Mouse (Mus musculus) gastrocnemius, postnatal 25 days (tissue): ENCODE data around the gene Rtn4ip1. TPM values are rescaled to one million over a fixed set of nuclear protein-coding genes. Genes with fewer than 3 reads are reported as not detected.
"Not testable (repeated sequence)": the region's sequence is repeated elsewhere in the genome, so short reads cannot be mapped to it uniquely, and the experiment has no call there.

Source experiments
- DNase-seq: peaks from one replicate; pipeline ENCODE4 v3.0.0; 2022
- total RNA-seq, 2 experiments: library from RNA; stranded (reverse); gene quantifications; 1 replicate in 1 of 2; 2 replicates in 1 of 2; pipeline ENCODE4 v1.2.3; 2021

Rtn4ip1 gene
- total RNA-seq, 2 experiments from 2014 or later: 23.0 to 26.4 TPM

DNA sequence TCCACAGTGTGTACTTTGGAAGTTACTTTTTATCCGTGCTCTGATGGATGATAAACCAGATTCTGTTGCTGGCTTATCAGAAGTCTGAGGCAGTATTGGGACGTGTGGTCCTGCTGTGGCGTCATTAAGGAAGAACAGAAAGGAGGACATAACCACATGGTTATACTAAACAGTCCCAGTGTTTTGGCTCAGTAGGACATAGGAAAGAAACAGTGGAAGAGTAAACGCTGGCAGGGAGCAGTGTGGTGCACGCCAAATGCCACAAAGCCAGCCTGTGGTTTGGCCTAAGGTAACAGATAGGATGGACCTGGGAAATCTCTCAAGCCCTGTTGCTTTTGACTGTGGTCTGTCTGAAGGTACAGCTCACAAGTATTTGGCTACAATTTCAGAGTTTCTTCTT is 27.0 kb downstream of the Rtn4ip1 start:
- DNase-seq: no peak

DNA sequence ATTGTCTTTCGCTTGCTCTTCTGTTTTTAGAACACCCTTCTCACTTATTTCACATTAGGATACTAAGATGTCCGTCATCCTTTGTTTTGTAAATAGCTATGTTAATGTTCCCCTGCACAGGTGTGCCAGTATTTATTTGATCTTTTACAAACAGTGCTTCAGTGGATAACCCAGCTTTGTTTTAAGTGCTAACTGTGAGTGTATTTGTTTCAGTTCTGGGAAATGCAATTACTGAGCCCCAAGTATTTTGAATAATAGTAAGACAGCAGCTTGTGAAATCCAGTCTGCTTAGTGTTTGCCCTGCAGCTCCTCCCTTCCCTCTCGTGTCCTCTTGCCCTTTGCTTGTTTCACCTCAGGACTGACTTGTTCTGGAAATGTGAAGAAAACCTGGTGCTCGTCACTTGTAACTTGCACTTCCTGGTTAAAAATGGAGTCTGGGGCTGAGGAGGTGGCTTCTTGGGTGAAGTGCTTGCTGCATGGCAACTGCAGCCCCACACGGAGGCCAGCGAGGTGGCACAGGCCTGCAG is 37.6 kb downstream of the Rtn4ip1 start:
- DNase-seq: no peak

DNA sequence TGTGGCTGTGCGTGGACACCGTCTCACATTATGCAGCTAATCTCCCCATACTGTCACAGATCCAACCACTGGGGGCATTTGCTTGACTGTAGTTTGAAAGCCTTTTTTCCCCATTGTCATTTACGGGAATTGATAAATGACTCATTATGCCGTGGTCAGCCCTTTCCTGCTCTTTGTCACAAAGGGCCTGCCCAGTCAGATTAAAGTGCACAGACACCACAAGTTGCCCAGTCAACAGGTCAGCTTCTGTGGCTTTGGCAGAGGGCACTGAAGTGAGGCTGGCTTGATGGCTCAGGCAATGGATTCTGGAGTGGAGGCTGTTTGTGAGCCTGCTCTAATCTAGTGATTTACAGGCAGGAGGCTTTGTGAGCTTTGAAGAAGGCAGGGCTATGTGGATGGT is 42.1 kb downstream of the Rtn4ip1 start:
- DNase-seq: no peak

- DNase-seq: no peak
Observed at GRCm38 (mm10) chr10:43945435-43945834, 43.8 kb downstream of the Rtn4ip1 start.

- no peak for DNase-seq
Observed at GRCm38 (mm10) chr10:43953942-43954341, 52.3 kb downstream of the Rtn4ip1 start.

- no peak for DNase-seq
Observed at GRCm38 (mm10) chr10:43964943-43965342, 63.3 kb downstream of the Rtn4ip1 start.

GRCm38 (mm10) chr10:43973244-43973643 is 71.6 kb downstream of the Rtn4ip1 start:
- DNase-seq: no peak

DNA sequence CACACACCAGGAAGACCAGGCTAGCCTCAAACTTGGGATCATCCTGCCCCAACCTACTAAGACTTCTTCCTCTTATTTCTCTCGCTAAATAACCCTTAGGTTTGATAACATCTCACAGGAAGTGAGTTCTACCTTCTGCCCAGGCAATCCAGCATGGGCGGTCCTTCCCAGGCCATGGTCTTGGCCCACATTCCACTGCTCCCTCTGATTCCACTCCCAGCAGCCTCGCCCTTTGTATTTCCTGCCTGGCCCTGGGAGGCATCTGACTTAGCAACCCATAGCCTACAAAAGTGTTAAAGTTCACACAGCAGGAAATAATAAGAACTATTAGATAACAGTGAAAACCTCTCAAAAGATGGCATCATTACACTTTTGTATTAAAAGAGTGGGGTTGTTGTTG is 75.7 kb downstream of the Rtn4ip1 start:
- DNase-seq: peak; percentile 23

DNA sequence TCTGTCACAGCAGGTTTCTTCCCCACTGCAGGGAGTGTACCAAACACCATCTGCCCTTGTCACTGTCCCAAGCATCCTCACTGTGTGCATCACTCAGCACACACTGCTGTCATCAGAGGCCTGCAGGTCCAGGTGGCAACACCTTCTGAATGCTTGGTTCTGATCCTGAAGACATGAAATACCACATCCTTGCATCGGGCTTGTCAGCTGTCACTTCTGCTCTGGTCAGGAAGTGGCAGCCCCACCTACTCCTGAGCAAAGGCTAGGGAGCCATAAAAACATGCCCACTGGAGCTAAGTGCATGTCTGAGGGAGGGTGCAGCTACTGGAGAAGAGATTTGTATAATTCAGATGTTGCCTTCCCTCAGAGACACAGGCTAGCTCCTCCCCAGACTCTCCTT is 78.5 kb downstream of the Rtn4ip1 start:
- no peak for DNase-seq

DNA sequence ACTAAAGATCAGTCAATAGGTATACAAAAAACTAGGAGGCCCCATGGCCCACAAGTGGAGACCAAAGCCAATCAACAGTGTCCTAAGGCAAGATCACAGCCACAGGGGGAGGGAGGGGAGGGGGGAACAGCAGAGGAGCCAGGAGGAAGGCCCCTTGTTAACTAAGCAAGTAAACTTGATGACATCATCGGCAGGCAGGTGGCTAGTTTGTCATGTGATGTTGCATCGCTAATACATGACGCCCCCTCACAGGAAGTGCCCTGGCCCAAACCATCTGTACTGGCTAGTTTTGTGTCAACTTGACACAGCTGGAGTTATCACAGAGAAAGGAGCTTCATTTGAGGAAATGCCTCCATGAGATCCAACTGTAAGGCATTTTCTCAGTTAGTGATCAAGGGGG is 79.1 kb downstream of the Rtn4ip1 start:
- not testable (repeated sequence) for DNase-seq

DNA sequence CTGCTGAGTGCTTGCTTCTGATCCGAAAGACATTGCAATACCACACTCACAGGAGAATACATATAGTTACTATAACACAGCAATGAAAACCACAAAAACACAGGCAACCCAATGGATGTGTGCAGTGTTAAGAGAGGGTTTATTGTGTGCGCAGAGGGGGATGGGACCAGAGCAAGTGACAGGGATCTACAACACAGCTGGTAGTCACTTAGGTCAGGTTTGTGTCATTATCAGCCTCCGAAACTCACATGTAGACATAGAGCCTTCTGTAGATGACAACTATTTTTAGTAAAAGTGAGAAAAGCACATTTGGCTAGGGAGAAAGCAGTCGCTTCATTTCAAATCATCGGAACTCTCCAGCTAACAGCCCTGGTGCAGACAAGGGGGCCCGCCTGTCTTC is 80.9 kb downstream of the Rtn4ip1 start:
- no peak for DNase-seq

DNA sequence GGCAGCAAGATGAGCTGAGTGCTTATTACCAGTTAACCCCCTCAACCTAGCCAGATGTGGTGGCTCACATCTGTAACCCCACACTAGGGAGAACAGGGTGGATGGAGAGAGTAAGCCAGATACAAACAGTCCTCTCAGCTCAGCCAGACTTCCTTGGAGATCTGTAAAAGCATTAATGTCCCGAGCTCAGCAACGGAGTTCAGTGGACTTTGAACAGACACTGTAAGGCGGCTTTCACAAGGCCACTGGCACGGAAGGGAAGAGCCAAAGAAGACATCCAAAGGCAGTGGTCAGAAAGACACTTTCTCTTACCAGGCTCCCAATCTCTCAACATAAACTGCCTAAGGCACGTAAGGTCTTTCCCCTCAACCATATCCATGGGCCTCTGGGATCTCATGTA is 81.6 kb downstream of the Rtn4ip1 start:
- DNase-seq: no peak

DNA sequence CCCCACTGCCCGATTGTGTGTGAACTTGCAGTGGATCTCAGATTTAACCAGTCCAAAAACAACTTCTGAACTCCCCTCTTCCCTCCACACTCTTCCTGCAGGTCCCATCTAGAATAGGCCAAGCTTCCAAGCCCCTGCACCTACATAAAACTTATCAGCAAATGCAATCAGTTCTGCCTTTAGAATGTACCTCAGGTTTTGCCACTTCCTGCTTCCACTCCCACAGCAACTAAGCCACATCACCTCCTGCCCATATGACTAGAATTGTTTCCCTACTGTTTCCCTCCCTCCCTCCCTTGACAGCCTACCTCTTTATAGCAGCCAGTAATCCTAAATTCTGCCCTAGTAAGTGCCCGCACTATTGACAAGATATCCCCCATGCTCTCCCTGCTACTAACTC is 82.3 kb downstream of the Rtn4ip1 start:
- no peak for DNase-seq

DNA sequence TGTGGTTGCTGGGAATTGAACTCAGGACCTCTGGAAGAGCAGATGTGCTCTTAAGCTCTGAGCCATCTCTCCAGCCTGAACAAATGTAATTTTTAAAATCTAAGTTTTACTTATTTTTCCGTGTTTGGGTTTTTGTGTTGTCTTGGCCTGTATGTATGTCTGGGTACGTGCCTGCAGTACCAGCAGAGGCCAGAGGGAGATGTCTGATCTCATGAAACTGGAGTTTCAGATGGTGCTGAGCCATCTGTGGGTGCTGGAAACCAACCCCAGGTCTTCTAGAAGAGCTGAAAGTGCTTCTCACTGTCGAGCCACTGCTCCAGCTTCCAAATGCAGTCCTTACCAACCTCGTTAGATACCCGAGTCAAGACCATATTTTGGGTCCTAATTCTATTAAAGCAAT is 89.7 kb downstream of the Rtn4ip1 start:
- no peak for DNase-seq

- no peak for DNase-seq
Observed at GRCm38 (mm10) chr10:43992506-43992905, 90.9 kb downstream of the Rtn4ip1 start.

- no peak for DNase-seq
Observed at GRCm38 (mm10) chr10:43993198-43993597, 91.6 kb downstream of the Rtn4ip1 start.

DNA sequence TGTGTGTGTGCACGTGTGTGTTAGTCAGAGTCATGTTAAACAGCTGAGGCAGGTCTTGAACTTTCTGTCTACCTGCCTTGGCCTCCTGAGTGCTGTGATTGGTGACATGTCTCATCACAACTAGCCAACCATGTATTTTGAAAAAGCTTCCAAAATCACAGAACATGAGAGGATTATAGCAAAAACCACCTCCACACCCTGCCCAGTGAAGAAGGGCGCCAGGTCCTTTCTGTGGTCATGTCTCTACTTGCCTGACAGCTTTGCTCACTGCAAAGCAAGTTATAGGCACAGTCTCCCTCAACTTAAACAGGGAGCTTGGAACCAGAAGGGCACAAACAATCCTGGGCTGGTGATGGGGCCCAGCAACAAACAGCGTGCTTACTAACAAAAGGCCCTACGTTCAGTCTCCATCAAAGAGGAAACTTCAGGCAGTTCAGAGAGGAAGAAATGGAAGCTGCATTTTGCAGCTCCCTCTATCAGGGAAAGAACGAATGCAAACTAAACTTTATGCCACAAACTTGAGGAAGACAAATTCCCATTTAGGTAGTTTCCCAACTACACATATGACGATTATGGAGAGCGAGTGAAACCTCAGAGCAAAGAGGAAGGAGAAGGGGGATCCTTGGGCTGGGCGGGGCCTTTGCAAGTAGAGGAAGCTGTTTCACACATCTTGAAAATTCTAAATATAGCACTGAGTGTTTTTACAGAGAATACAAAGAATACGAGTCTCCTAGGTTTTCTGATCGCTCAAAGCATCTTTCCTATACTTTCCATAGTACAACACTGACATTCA is 94.4 kb downstream of the Rtn4ip1 start:
- DNase-seq: no peak

DNA sequence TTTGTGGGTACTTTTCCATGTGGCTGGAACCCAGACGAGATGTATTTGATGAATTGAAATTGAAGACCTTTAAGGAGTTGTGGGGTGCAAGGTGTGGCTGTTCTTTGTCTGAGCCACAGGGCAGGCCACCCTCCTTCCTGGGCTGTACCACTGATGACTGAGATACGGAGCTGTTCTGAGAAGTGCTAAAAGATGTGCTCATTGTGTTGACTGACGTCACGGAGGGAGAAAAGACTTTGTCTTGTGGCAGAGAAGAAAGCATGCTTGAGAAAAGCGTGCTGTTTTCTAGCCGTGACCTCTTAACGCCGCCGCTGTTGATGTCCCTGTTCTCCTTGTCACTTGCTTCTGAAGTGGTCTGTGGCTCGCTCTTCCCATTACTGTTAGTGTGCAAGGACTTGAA is 95.7 kb downstream of the Rtn4ip1 start:
- DNase-seq: no peak

DNA sequence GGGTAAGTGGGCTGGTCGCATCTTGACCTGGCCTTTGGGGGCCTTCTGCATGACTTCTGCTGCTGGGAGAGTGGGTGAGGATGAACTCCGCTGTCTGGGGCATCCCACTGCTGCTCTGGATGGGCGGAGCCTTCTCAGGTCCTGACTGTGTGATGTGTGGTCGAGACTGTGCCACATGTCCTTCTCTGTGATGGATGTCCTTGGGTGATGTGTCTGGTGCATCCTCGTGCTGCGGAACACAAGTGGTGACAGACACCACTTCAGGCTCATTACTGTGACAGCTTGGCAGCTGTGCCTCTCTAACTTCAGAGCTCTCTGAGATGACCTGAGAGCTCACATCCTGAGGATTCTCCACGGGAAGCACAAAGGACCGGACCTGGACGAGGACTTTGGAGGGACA is 96.4 kb downstream of the Rtn4ip1 start:
- no peak for DNase-seq

- DNase-seq: no peak
Observed at GRCm38 (mm10) chr10:43998503-43999082, 97.0 kb downstream of the Rtn4ip1 start.

DNA sequence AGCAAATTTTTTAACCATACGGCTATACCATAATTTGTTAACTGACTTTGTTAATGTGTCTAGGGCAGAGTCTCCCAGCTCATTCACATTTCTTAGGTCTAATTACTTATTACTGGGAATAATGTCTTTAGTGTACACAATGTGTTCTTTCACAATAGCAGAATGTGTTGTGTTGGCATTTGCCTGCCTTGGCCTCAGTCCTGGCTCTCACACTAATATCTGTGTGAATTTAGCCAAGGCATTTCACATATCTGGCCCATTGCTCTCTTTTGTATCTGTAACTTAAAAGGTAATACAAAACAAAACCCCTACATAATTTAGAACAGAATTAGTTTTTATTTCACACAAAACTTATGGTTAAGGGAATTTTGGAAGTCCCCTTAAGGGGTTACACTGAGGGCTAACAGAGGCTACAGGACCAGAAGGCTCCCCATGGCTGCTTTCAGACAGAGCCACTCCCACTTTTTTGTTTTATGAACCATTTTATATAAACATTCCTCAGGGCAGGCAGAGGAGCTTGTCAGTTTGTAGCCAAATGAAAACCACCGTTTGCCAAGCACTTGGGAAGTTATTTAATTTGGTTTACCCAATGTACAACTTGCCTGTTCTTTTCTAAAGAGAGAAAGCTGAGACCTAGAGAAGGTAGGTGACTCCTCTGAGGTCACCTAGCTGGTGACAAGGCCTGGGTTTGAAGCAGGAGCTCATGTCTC is 98.7 kb downstream of the Rtn4ip1 start:
- no peak for DNase-seq

DNA sequence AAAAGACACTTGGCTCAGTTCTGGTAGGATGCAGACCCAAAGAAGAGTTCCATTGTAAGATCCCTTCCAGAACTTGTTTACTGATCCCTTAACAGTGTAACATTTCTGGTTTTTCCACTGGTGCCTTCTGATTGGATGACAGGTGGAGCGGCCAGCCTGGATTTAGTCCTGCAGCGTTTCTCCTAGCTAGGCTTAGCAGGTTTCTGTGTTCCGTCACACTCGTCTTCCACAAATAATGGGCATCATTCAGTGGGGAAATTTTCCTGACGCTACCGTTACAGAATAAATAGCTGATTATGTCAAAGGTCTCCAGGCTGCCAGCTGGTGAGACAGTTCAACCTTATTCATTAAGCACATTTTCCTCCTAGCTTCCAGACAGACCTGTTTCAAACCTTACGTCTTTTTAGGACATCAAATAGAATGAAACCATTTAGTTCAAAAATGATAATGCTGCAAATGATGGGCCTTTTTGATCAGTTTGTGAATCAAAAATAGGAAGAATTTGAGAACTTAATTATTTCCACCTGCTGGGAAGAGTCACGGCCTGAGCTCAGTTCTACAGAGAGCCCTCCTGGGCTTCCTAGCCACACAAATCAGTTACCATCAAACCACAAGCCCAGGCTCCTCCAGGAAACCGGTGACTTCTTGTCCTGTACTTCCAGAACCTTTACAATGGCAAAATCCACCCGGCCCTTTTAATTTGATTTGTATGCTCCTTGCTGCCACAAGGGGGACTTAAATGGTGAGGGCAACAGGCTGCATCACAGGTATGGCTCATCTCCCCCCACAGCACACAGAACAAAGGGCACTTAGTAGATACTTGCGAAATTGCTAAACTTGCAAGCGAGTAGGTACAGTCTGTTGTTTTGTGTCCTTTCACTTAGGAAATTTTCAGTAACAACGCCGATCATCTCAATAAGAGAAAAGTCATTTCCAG is 100.7 kb downstream of the Rtn4ip1 start:
- no peak for DNase-seq
